Mouse (Mus musculus): ENCODE data around the gene Kpna1.
"Not testable (repeated sequence)": the region's sequence is repeated elsewhere in the genome, so short reads cannot be mapped to it uniquely, and the experiment has no call there.

DNA sequence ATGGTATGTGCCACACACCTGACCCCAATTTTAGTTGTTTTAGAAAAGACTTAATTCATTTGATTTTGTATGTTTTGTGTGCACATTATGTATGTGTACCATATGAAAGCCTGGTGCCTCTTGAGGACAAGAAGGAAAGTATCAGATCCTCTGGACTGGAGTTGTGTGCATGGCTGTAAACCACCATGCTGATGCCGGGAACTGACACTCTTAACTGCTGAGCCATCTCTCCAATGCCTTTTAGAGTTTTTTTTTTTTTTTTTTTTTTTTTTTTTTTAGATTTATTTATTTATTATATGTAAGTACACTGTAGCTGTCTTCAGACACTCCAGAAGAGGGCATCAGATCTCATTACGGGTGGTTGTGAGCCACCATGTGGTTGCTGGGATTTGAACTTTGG, 49.6 kb downstream of the Kpna1 start:
- TF ChIP-seq POLR2A (IDR thresholded peaks at IDR 0.05; ENCODE audit: control insufficient read depth in 1 of 2, insufficient read depth in 1 of 2, low read depth in 1 of 2, low read length in 2 of 2, poor library complexity in 1 of 2); HCFC1 (IDR thresholded peaks at IDR 0.05; ENCODE audit: low read depth, low read length); MAX (IDR thresholded peaks at IDR 0.05; ENCODE audit: low read length); ELF1 (IDR thresholded peaks at IDR 0.05; ENCODE audit: low read depth, low read length); CTCF (IDR thresholded peaks at IDR 0.05 in 2 of 3, conservative IDR thresholded peaks at IDR 0.05 in 1 of 3; ENCODE audit: control insufficient read depth in 1 of 3, insufficient read depth in 1 of 3, low read depth in 2 of 3, low read length in 3 of 3, poor library complexity in 1 of 3, severe bottlenecking in 1 of 3); NELFE (IDR thresholded peaks at IDR 0.05; ENCODE audit: low read depth, low read length); RAD21 (IDR thresholded peaks at IDR 0.05; ENCODE audit: low read depth, low read length); ZC3H11A (IDR thresholded peaks at IDR 0.05; ENCODE audit: low read depth, low read length); MAFK (IDR thresholded peaks at IDR 0.05; ENCODE audit: borderline replicate concordance, low read depth, low read length); RCOR1 (IDR thresholded peaks at IDR 0.05; ENCODE audit: low read depth, low read length); GATA1 (IDR thresholded peaks at IDR 0.05; ENCODE audit: low read depth, low read length); KAT2A (conservative IDR thresholded peaks at IDR 0.05; ENCODE audit: low read depth, low read length); MXI1 (IDR thresholded peaks at IDR 0.05; ENCODE audit: low read depth, low read length): not testable (repeated sequence)
